Mouse (Mus musculus) embryonic facial prominence, embryonic 11.5 days (tissue): ENCODE data around the gene Cdhr4. TPM values are rescaled to one million over a fixed set of nuclear protein-coding genes. Genes with fewer than 3 reads are reported as not detected.
"Not testable (repeated sequence)": the region's sequence is repeated elsewhere in the genome, so short reads cannot be mapped to it uniquely, and the experiment has no call there.

Experiments
- ATAC-seq: fragments of 200-750 bp; cut with Nextera tagmentation; replicated peaks from 2 replicates; pipeline ENCODE4 v1.8.0; 2017; ENCODE audit warnings: low read depth; ENCODE audit not compliant: insufficient number of reproducible peaks, low FRiP score, low TSS enrichment
- DNase-seq: peaks from one replicate; pipeline ENCODE4 v3.0.0-alpha.2; 2015; ENCODE audit warnings: low spot score
- H3K27ac ChIP-seq: fragments of 300-500 bp; sonication (generic); replicated peaks from 2 replicates; pipeline ENCODE4 v1.5.1; 2014; ENCODE audit warnings: mild to moderate bottlenecking, low read depth, low read length, control low read depth
- H3K27me3 ChIP-seq: fragments of 300-500 bp; sonication (generic); 2 replicates; pipeline ENCODE4 v1.6.1; 2014; ENCODE audit warnings: mild to moderate bottlenecking, low read length, moderate library complexity, mixed read lengths; ENCODE audit not compliant: control insufficient read depth, insufficient read depth
- H3K36me3 ChIP-seq: fragments of 300-500 bp; sonication (generic); replicated peaks from 2 replicates; pipeline ENCODE4 v1.6.1; 2014; ENCODE audit warnings: low read depth, mild to moderate bottlenecking, low read length, moderate library complexity, mixed read lengths; ENCODE audit not compliant: control insufficient read depth, insufficient read depth
- H3K4me1 ChIP-seq: fragments of 300-500 bp; sonication (generic); 2 replicates; pipeline ENCODE4 v1.6.1; 2014; ENCODE audit warnings: low read length, mixed read lengths; ENCODE audit not compliant: control insufficient read depth, insufficient read depth
- H3K4me2 ChIP-seq: fragments of 300-500 bp; sonication (generic); 2 replicates; pipeline ENCODE4 v1.6.1; 2014; ENCODE audit warnings: low read depth, mild to moderate bottlenecking, control low read depth, low read length, moderate library complexity
- H3K4me3 ChIP-seq: fragments of 300-500 bp; sonication (generic); 2 replicates; pipeline ENCODE4 v1.5.1; 2014; ENCODE audit warnings: low read depth, low read length, control low read depth
- H3K9ac ChIP-seq: fragments of 300-500 bp; sonication (generic); replicated peaks from 2 replicates; pipeline ENCODE4 v1.6.1; 2014; ENCODE audit warnings: mild to moderate bottlenecking, control low read depth, low read length
- H3K9me3 ChIP-seq: fragments of 300-500 bp; sonication (generic); replicated peaks from 2 replicates; pipeline ENCODE4 v1.6.1; 2016; ENCODE audit warnings: mild to moderate bottlenecking, low read length, inconsistent platforms, mixed read lengths; ENCODE audit not compliant: control insufficient read depth
- WGBS: fragments of 180-500 bp; shearing (Covaris S2); extraction: QIAGEN DNeasy Blood & Tissue Kit; methylation state at CpG from one replicate; pipeline ENCODE4 v1.1.7; 2014; 5-methylcytosine and 5-hydroxymethylcytosine counted together
- polyA plus RNA-seq: library from polyadenylated mRNA; unstranded; fragments of >200 nt; fragmentation: Nextera tagmentation; extraction: Ambion mirVana; gene quantifications from 2 replicates; pipeline ENCODE4 v1.2.1, GENCODE M21; 2014

Cdhr4 gene
- polyA plus RNA-seq, 1 experiment from 2014 or later, result 7.6 TPM

DNA sequence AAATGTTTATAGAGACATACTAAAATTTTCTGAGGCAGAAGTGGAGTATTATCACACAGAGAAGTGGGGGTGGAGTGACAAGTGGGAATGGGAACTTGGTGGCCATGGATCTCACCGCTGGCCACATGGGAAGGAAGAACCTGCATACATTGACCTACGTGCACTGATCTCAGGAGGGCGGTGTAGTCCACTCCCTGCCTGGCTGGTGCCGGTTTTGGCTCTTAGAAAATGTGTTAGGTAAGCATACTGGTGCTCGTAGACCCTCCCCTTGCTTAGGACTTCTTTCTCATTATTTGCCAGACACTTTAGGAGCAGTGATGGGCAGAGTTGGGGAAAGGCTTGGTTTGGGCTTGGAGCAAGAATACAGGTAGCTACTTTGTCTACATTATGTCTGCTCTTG lies 15.7 kb downstream of the Cdhr4 start:
- Histone ChIP-seq H3K27me3 (no peaks in the 10 kb centered on the region), H3K36me3 (no peaks in the 10 kb centered on the region), H3K27ac (no peak overlapping the region), H3K4me3 (no peak overlapping the region), H3K4me2 (no peak overlapping the region), H3K9me3 (no peaks in the 10 kb centered on the region), H3K4me1 (no peaks in the 10 kb centered on the region), H3K9ac (no peak overlapping the region)
- no peak for ATAC-seq
- WGBS, result 92% methylated on average over 5 of the region's 5 CpGs
- no peak for DNase-seq

DNA sequence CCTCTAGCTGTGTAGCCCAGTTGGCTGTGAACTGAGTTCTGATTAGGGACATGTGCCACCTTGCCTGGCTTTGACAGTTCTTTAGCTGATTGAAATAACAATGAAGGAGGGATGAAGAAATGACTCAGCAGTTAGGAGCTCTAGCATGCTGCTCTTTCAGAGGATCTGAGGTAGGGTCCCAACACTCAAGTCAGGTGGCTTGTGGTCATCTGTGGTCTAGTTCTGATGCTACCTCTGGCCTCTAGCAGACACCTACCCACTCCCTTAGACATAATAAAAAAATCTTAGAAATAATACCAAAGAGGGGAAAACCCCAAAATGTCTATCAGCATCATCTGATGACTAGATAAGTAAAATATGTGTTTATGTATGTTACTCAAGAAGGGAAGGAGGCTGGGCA lies 18.1 kb downstream of the Cdhr4 start:
- Histone ChIP-seq H3K27me3 (no peaks in the 10 kb centered on the region), H3K4me2 (no peak overlapping the region), H3K36me3 (no peaks in the 10 kb centered on the region), H3K9me3 (no peaks in the 10 kb centered on the region), H3K9ac (no peak overlapping the region), H3K27ac (no peak overlapping the region), H3K4me1 (no peaks in the 10 kb centered on the region), H3K4me3 (no peak overlapping the region)
- DNase-seq, result no peak
- ATAC-seq, result no peak

DNA sequence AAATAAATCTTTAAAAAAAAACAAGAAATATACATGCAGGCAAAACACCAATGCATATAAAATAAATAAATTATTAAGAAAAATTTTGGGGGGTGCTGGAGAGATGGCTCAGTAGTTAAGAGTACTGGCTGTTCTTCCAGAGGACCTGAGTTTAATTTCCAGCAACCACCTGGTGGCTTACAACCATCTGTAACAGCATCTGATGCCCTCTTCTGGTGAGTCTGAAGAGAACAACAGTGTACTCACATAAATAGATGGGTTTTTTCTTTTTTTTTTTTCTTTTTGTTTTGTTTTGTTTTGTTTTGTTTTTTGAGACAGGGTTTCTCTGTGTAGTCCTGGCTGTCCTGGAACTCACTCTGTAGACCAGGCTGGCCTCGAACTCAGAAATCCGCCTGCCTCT lies 21.3 kb downstream of the Cdhr4 start:
- H3K9me3 ChIP-seq, H3K27me3 ChIP-seq, DNase-seq, H3K4me2 ChIP-seq, H3K27ac ChIP-seq, H3K4me1 ChIP-seq, H3K9ac ChIP-seq, ATAC-seq, H3K4me3 ChIP-seq, H3K36me3 ChIP-seq: not testable (repeated sequence)
- WGBS, result 93% methylated on average over 2 of the region's 2 CpGs

DNA sequence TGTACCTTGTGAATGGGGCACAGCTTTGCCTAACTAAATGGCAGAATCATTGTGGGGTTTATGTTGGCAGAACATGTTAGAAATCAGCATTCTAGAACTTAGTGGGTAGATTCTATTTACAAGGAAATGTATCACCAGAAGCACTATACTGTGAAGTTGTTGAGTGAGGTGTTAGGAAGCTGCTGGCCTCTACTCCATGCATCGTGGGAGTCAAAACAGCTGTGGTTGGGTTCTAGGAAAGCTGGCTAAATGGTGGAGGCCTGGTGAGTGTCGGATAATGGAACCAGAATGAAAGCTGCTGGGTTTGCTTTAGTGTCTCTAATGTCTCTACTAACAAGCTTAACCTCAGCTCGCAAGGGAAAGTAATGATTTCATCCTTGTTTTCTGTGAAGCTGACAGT lies 24.8 kb downstream of the Cdhr4 start:
- Histone ChIP-seq H3K9me3 (no peaks in the 10 kb centered on the region), H3K27ac (no peak overlapping the region), H3K27me3 (no peaks in the 10 kb centered on the region), H3K4me2 (no peak overlapping the region), H3K4me1 (no peaks in the 10 kb centered on the region), H3K4me3 (no peak overlapping the region), H3K9ac (no peak overlapping the region), H3K36me3 (no peaks in the 10 kb centered on the region)
- DNase-seq, result no peak
- 84% methylated on average over 3 of the region's 3 CpGs for WGBS
- ATAC-seq, result no peak

DNA sequence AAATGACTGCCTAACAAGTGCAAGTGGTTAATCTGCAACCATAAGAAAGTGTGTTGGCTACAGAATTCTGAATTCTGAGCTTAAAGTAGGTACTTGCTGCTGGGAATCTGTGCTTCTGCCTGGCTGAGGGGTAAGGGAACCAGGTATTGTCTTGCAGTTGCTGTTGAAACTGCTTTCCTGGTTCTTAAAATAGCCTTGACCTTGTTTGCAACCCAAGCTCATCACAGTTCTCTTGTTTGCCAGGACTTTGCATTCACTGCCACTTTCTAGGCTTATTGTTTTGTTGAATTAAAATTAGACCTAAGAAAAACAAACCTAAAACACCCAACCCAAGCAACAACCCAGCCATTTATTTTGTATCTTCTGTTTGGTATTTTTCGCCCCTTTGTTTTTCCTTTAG lies 28.4 kb downstream of the Cdhr4 start:
- DNase-seq, result no peak
- Histone ChIP-seq H3K27ac (no peak overlapping the region), H3K9me3 (no peaks in the 10 kb centered on the region), H3K4me1 (no peaks in the 10 kb centered on the region), H3K27me3 (no peaks in the 10 kb centered on the region), H3K9ac (no peak overlapping the region), H3K4me3 (no peak overlapping the region), H3K4me2 (no peak overlapping the region), H3K36me3 (peaks cover 7% of the 10 kb centered on the region)
- WGBS, result 93% methylated on average over 1 of the region's 1 CpGs
- no peak for ATAC-seq

DNA sequence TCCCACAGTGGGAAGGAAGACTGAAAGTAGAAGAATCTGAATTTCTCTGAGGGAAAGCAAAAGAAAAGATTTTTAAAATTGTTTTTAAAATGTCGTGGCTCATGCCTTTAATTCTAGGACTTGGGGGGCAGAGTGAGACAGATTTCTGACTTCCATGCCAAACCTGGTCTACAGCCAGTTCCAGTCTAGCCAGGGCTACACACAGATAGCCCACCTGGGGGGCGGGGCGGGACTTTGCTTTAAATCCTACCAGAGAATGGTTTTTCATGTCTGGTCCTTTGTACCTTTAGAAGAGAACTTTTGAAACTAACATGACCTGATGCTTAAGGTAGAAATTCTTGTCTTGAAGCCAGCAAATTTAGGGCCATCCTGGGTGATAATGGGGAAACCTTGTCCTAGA lies 30.9 kb downstream of the Cdhr4 start:
- DNase-seq (no peak), ATAC-seq (no peak)
- H3K9ac ChIP-seq, result no peak overlapping the region
- H3K27me3 ChIP-seq, result no peaks in the 10 kb centered on the region
- 89% methylated on average over 3 of the region's 3 CpGs for WGBS
- H3K4me1 ChIP-seq, result no peaks in the 10 kb centered on the region
- peaks cover 22% of the 10 kb centered on the region for H3K36me3 ChIP-seq
- H3K4me2 ChIP-seq, result no peak overlapping the region
- no peak overlapping the region for H3K4me3 ChIP-seq
- H3K27ac ChIP-seq, result no peak overlapping the region
- H3K9me3 ChIP-seq, result no peaks in the 10 kb centered on the region

DNA sequence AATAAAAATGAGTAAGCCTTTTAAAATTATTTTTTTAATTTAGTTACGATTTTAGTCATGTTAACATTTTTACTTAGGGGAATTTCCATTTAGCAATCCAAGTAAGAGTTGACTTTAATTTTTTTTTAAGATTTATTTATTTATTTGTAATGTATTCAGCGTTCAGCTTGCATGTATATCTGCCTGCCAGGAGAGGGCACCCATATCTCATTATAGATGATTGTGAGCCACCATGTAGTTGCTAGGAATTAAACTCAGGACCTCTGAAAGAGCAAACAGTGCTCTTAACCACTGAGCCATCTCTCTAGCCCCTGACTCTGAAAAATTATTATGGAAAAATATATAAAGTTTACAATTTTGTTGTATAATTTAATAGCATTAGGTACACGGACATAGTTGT lies 34.3 kb downstream of the Cdhr4 start:
- peaks cover 22% of the 10 kb centered on the region for H3K36me3 ChIP-seq
- H3K4me1 ChIP-seq, result no peaks in the 10 kb centered on the region
- H3K27ac ChIP-seq, result no peak overlapping the region
- H3K4me2 ChIP-seq, result no peak overlapping the region
- H3K9ac ChIP-seq, result no peak overlapping the region
- DNase-seq, result no peak
- no peak overlapping the region for H3K4me3 ChIP-seq
- ATAC-seq, result no peak
- H3K27me3 ChIP-seq, result no peaks in the 10 kb centered on the region
- 93% methylated on average over 3 of the region's 3 CpGs for WGBS
- H3K9me3 ChIP-seq, result no peaks in the 10 kb centered on the region

DNA sequence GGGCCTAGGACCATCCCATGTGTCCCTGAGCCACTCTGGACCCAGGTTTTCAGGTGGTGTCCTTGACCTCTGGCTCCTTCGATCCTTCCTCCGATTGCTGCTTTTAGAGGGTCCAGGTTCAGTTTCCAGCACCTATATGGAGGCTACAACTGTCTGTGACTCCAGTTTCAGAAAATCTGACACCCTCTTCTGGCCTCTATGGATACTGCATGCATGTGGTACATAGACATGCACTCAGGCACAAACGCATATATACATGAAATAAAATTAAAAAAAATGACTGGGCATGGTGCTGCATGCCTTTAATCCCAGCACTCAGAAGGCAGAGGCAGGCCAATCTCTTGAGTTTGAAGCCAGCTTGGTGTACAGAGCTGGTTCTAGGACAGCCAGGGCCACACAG lies 35.6 kb downstream of the Cdhr4 start:
- DNase-seq, result no peak
- WGBS, result 93% methylated on average over 3 of the region's 3 CpGs
- H3K27me3 ChIP-seq, result no peaks in the 10 kb centered on the region
- no peak overlapping the region for H3K4me3 ChIP-seq
- H3K4me2 ChIP-seq, result no peak overlapping the region
- H3K9ac ChIP-seq, result no peak overlapping the region
- H3K27ac ChIP-seq, result no peak overlapping the region
- H3K36me3 ChIP-seq, result peaks cover 24% of the 10 kb centered on the region
- H3K9me3 ChIP-seq, result no peaks in the 10 kb centered on the region
- H3K4me1 ChIP-seq, result no peaks in the 10 kb centered on the region
- ATAC-seq, result no peak

DNA sequence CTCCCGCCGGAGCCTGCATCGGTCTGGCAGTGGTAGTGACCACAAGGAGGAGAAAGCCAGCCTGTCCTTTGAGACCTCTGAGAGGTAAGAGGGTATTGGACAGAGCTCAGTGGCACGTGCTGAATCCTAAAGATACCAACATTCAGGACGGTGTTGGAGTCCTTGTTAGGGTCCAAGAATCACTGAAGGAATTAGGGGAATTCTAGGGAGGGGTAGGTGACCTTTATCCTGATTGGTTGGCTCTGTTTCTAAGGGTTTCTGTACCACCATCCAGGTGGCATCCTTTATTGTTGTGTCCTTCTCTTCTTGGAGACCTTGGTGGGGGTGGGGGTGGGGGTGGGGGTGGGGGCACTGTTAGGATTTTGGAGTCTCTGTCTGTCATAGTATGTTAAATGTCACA lies 39.8 kb downstream of the Cdhr4 start:
- H3K36me3 ChIP-seq, result peaks cover 12% of the 10 kb centered on the region
- no peaks in the 10 kb centered on the region for H3K4me1 ChIP-seq
- no peak overlapping the region for H3K4me3 ChIP-seq
- no peak overlapping the region for H3K27ac ChIP-seq
- no peak for ATAC-seq
- 91% methylated on average over 5 of the region's 5 CpGs for WGBS
- no peaks in the 10 kb centered on the region for H3K27me3 ChIP-seq
- H3K4me2 ChIP-seq, result no peak overlapping the region
- no peak for DNase-seq
- no peak overlapping the region for H3K9ac ChIP-seq
- H3K9me3 ChIP-seq, result no peaks in the 10 kb centered on the region
